Mouse (Mus musculus) neural tube, embryonic 12.5 days (tissue): ENCODE results near the gene Myoz1. TPM values are rescaled to one million over a fixed set of nuclear protein-coding genes. Genes with fewer than 3 reads are reported as not detected.
"Not testable (repeated sequence)": the region's sequence is repeated elsewhere in the genome, so short reads cannot be mapped to it uniquely, and the experiment has no call there.

Source experiments
- ATAC-seq: fragments of 200-750 bp; cut with Nextera tagmentation; 2 replicates; pipeline ENCODE4 v1.8.0; 2017; ENCODE audit warnings: low read depth, mild to moderate bottlenecking, moderate TSS enrichment, moderate library complexity; ENCODE audit not compliant: low FRiP score
- H3K27ac ChIP-seq: fragments of 300-500 bp; sonication (generic); 2 replicates; pipeline ENCODE4 v1.5.1; 2016
- H3K27me3 ChIP-seq: fragments of 300-500 bp; sonication (generic); replicated peaks from 2 replicates; pipeline ENCODE4 v1.6.1; 2016; ENCODE audit warnings: mild to moderate bottlenecking
- H3K36me3 ChIP-seq: fragments of 300-500 bp; sonication (generic); 2 replicates; pipeline ENCODE4 v1.6.1; 2016; ENCODE audit warnings: mild to moderate bottlenecking
- H3K4me1 ChIP-seq: fragments of 300-500 bp; sonication (generic); 2 replicates; pipeline ENCODE4 v1.6.1; 2016
- H3K4me2 ChIP-seq: fragments of 300-500 bp; sonication (generic); replicated peaks from 2 replicates; pipeline ENCODE4 v1.6.1; 2016; ENCODE audit warnings: mild to moderate bottlenecking
- H3K4me3 ChIP-seq: fragments of 300-500 bp; sonication (generic); 2 replicates; pipeline ENCODE4 v1.5.1; 2016
- H3K9ac ChIP-seq: fragments of 300-500 bp; sonication (generic); 2 replicates; pipeline ENCODE4 v1.6.1; 2016; ENCODE audit warnings: mild to moderate bottlenecking
- H3K9me3 ChIP-seq: fragments of 300-500 bp; sonication (generic); 2 replicates; pipeline ENCODE4 v1.6.1; 2016; ENCODE audit warnings: mild to moderate bottlenecking
- WGBS: fragments of 180-500 bp; shearing (Covaris S2); methylation state at CpG from one replicate; pipeline ENCODE4 v1.1.7; 2016; 5-methylcytosine and 5-hydroxymethylcytosine counted together
- polyA plus RNA-seq: library from polyadenylated mRNA; unstranded; fragments of >200 nt; fragmentation: Nextera tagmentation; extraction: Ambion mirVana; gene quantifications from 2 replicates; pipeline ENCODE4 v1.2.1, GENCODE M21; 2016

Myoz1 gene
- polyA plus RNA-seq, 1 experiment from 2014 or later = 0.37 TPM

DNA sequence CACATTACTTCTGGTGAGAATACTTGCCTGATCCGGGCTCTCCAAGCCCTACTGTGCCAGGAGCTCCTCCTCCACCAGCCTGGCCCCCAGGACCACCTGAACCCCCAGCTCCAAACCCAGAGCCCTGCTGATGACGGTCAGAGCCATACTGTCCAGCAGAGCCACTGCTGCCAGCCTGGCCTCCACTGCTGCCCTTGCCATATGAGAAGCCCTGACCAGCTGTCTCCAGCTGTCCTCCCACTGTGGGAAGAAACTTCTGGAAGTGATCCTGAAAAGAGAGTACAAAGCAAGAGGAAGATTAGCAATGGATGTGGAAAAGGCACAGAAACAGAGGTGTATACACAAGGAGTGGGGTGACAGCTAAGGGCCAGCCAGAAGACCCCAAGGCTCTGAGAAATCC, 5.3 kb downstream of the Myoz1 start:
- H3K27ac ChIP-seq = no peak overlapping the region
- no peaks in the 10 kb centered on the region for H3K9me3 ChIP-seq
- 72% methylated on average over 2 of the region's 2 CpGs for WGBS
- no peaks in the 10 kb centered on the region for H3K27me3 ChIP-seq
- H3K4me2 ChIP-seq = no peak overlapping the region
- no peak for ATAC-seq
- H3K4me3 ChIP-seq = no peak overlapping the region
- no peaks in the 10 kb centered on the region for H3K4me1 ChIP-seq
- no peaks in the 10 kb centered on the region for H3K36me3 ChIP-seq
- no peak overlapping the region for H3K9ac ChIP-seq

DNA sequence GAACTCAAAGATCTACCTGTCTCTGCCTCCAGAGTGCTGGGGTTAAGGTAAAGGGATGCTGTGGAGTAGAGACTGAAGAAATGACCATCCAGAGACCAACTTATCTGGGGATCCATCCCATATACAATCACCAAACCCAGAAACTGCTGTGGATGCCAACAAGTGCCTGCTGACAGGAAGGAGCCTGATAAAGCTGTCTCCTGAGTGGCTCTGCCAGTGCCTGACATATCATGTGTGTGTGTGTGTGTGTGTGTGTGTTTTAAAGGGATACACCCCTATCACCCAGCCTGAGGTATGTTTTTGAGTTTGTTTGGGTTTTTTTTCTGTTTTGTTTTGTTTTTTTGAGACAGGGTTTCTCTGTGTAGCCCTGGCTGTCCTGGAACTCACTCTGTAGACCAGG, 10.0 kb downstream of the Myoz1 start:
- Histone ChIP-seq H3K4me1 (no peaks in the 10 kb centered on the region), H3K4me2 (no peak overlapping the region), H3K36me3 (no peaks in the 10 kb centered on the region), H3K9ac (no peak overlapping the region), H3K27me3 (no peaks in the 10 kb centered on the region), H3K9me3 (no peaks in the 10 kb centered on the region), H3K27ac (no peak overlapping the region), H3K4me3 (no peak overlapping the region)
- no peak for ATAC-seq

DNA sequence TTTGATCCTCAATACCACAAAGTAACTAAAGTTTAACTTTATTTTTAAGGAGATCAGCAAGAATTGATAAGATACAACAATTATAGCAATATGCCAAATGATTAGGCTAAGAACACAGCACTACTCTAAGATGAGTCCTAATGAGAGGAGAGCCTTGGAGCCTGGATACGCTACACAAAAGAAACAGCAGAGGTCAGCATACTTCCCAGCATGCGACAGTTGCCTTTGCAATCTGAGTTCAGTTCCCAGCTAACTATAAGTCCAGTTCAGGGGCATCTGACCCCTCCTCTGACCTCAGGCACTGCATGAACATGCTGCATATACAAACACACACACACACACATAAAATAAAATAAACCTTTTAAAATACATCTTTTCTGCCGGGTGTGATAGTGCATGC, 10.8 kb downstream of the Myoz1 start:
- 37% methylated on average over 3 of the region's 3 CpGs for WGBS
- Histone ChIP-seq H3K4me2 (no peak overlapping the region), H3K36me3 (no peaks in the 10 kb centered on the region), H3K4me1 (no peaks in the 10 kb centered on the region), H3K9ac (no peak overlapping the region), H3K4me3 (no peak overlapping the region), H3K9me3 (no peaks in the 10 kb centered on the region), H3K27me3 (no peaks in the 10 kb centered on the region), H3K27ac (no peak overlapping the region)
- no peak for ATAC-seq

DNA sequence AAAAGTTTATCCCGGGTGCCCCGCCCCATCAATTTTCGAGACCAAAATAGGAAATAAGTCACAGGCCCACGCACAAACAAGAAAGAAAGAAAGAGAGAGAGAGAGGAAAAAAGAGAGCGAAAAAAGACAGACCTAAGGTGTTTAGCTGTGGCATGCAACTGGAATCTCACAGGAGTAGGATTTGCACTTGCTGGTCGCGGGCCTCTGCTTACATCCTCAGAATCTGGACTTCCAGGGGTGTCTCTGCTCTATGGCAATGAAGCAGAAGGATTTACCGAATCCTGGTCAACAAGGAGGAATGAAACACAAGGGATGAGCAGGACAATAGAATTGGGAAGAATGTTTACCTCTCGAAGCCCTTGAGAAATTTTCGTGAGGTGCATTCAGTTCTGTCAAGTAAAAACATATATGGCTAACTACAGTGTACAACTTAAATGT, 14.9 kb downstream of the Myoz1 start:
- H3K4me2 ChIP-seq = peak overlapping the region; percentile 81
- 16% methylated on average over 10 of the region's 10 CpGs for WGBS
- no peak for ATAC-seq
- H3K9me3 ChIP-seq = no peaks in the 10 kb centered on the region
- H3K27me3 ChIP-seq = no peaks in the 10 kb centered on the region
- H3K4me1 ChIP-seq = peaks cover 3% of the 10 kb centered on the region; the same call in 1 of the 2 replicates
- H3K4me3 ChIP-seq = peak overlapping the region; percentile 78
- no peaks in the 10 kb centered on the region for H3K36me3 ChIP-seq
- H3K27ac ChIP-seq = 0 out of 2 replicates have a peak overlapping the region, but pooled peaks have one; percentile 68
- H3K9ac ChIP-seq = peak overlapping the region; percentile 84

DNA sequence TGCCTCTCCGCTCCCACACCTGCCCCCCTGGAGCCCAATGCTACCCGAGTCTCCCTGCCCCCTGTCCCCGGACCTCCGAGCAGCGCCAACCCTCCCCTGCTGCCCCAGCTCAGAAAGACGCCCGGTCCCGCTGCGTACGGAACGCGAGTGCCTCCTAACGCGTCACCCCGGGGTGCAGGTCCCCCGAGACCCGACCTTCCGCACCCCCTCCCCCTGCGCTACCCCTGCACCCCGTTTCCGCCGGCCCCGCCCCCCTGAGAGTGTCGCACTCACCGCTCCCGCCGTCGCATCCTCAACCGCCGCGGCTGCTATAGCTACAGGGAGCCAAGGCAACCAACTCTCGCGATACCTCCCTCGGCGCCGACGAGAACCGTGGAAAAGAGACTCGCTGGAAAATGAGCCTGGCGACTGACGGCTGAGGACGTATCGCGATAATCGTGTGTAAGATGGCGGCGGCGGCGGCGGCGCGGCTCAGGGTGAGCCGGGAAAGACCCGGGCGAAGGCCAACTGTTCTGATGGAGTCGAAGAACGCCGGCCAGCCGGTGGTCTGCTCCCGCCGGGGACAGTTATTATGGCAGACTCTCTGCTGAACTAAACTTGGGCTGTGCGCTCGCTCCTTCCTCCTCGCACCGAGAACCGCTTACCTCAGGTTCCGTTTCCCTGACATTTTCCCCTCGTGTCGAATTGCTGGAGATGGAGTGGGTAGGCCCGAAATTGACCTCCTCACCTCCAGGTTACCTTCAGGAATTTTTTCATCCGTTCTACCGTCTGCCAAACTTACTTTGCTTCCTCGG, 15.5 kb downstream of the Myoz1 start, which contains the start of gene Usp54:
Gene Usp54 (minus strand): TSS at position 420 of the 794 bp plus-strand sequence.
- ATAC-seq = peak; percentile 95
- WGBS = under 1% methylated on average over 73 of the region's 73 CpGs

DNA sequence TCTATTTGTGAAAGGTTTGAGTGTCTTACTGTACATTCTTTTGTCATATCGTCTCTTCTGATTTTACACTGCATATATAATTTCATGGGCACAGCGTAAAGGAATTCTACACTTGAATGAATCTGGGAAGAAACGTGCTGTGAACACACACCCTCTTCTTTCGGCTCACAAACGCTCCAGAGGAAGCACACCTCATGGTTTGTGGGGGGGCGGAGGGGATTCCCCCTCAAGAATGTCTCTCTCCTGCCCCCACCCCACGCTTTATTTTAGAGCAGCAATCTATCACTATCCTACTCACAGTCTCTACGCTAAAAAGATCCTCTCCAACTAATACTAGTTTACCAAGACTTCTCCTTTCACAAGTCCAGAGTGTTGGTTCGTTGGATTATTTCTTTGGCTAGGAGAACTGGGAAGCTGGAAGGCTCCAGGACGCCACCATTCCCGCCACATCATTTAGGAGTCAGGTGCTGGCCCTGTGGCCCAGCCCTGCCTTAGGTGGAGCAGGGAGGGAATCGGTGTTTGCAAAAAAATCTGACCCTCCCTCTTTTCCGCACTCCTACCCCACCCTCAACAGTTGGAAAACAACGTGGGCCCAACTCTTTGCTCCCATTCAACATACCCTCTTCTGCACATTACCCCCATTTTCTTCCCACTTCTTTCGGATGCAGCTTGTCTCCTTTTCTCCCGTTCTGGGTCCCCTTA, 16.3 kb downstream of the Myoz1 start:
- Histone ChIP-seq H3K4me1 (peaks cover 3% of the 10 kb centered on the region; the same call in 1 of the 2 replicates), H3K4me3 (peak overlapping the region; percentile 78), H3K4me2 (peak overlapping the region; percentile 81), H3K9ac (peak overlapping the region; percentile 84), H3K27ac (peak overlapping the region; percentile 37; the same call in 1 of the 2 replicates), H3K27me3 (no peaks in the 10 kb centered on the region), H3K9me3 (no peaks in the 10 kb centered on the region), H3K36me3 (no peaks in the 10 kb centered on the region)
- peak; percentile 63 for ATAC-seq
- WGBS = 1% methylated on average over 16 of the region's 16 CpGs

More for the DNA sequence above, 15.5 kb downstream of the Myoz1 start, which contains the start of gene Usp54:
- H3K36me3 ChIP-seq = no peaks in the 10 kb centered on the region
- no peaks in the 10 kb centered on the region for H3K9me3 ChIP-seq
- peaks cover 3% of the 10 kb centered on the region; the same call in 1 of the 2 replicates for H3K4me1 ChIP-seq
- peak within 1 kb of the TSS; percentile 78 for H3K4me3 ChIP-seq
- no peaks in the 10 kb centered on the region for H3K27me3 ChIP-seq
- H3K9ac ChIP-seq = peak within 1 kb of the TSS; percentile 84
- peak within 1 kb of the TSS; percentile 68; the same call in 1 of the 2 replicates for H3K27ac ChIP-seq
- peak within 1 kb of the TSS; percentile 81 for H3K4me2 ChIP-seq

DNA sequence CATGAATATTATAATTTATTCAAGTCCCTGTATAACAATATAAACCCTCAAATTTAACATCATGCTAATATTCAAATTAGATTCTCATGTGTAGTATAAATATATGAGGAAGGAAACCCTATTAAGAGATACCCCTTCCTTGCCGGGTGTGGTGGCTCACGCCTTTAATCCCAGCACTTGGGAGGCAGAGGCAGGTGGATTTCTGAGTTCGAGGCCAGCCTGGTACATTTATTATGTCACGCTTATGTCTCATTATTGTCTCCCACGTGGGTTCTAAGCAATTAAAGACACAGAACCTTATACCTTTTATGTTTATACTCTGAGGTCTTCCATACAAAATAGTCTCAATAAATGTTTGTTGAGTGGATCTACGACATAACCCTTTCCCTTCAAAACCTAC, 17.6 kb downstream of the Myoz1 start:
- no peaks in the 10 kb centered on the region for H3K27me3 ChIP-seq
- no peak overlapping the region for H3K9ac ChIP-seq
- H3K36me3 ChIP-seq = no peaks in the 10 kb centered on the region
- ATAC-seq = no peak
- no peak overlapping the region for H3K4me3 ChIP-seq
- WGBS = 91% methylated on average over 6 of the region's 6 CpGs
- peaks cover 3% of the 10 kb centered on the region; the same call in 1 of the 2 replicates for H3K4me1 ChIP-seq
- no peaks in the 10 kb centered on the region for H3K9me3 ChIP-seq
- H3K27ac ChIP-seq = no peak overlapping the region
- H3K4me2 ChIP-seq = no peak overlapping the region

DNA sequence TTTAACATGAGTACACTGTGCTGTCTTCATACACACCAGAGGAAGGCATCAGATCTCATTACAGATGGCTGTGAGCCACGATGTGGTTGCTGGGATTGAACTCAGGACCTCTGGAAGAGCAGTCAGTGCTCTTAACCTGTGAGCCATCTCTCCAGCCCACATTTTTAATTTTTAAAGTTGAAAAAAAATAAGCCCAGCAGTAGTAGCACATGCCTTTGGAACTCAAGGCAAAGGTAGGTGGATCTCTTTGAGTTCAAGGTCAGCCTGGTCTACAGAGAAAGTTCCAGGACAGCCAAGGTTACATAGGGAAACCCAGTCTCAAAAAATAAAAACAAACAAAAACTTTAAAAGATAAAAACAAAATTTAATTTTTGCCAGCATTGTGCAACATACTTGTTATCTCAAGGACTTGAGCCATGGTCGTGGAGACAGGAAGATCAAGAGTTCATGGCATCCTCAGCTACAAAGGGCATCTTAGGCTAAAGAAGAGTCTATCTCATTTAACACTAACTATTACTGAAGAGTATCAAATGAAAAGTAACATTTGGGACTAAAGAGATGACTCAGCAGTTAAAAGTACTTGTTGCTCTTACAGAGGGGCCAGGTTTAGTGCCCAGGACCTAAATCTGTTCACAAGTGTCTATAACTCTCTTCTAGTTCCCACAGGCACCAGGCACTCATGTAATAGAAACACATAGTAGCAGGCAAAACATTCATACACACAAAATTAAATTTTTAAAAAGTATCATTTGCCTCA, 18.3 kb downstream of the Myoz1 start:
- WGBS = 87% methylated on average over 2 of the region's 2 CpGs
- Histone ChIP-seq H3K4me2 (no peak overlapping the region), H3K4me1 (peaks cover 3% of the 10 kb centered on the region; the same call in 1 of the 2 replicates), H3K4me3 (no peak overlapping the region), H3K9me3 (no peaks in the 10 kb centered on the region), H3K27me3 (no peaks in the 10 kb centered on the region), H3K36me3 (no peaks in the 10 kb centered on the region), H3K9ac (no peak overlapping the region), H3K27ac (no peak overlapping the region)
- no peak for ATAC-seq

DNA sequence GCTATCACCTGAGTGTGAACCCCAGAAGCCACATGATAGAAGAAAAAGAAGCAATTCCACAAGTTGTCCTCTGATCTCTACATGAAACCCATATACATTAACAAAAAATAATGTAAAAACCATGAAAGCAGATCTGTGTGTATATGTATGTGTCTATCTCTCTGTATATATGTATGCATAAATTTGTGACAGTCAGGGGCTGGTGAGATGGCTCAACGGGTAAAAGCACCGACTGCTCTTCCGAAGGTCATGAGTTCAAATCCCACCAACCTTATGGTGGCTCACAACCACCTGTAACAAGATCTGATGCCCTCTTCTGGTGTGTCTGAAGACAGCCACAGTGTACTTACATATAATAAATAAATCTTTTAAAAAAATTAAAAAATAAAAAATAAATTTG, 19.4 kb downstream of the Myoz1 start:
- H3K4me3 ChIP-seq, H3K9me3 ChIP-seq, H3K4me2 ChIP-seq, ATAC-seq, H3K4me1 ChIP-seq, H3K9ac ChIP-seq, H3K36me3 ChIP-seq, H3K27me3 ChIP-seq, H3K27ac ChIP-seq: not testable (repeated sequence)
- 97% methylated on average over 3 of the region's 3 CpGs for WGBS

DNA sequence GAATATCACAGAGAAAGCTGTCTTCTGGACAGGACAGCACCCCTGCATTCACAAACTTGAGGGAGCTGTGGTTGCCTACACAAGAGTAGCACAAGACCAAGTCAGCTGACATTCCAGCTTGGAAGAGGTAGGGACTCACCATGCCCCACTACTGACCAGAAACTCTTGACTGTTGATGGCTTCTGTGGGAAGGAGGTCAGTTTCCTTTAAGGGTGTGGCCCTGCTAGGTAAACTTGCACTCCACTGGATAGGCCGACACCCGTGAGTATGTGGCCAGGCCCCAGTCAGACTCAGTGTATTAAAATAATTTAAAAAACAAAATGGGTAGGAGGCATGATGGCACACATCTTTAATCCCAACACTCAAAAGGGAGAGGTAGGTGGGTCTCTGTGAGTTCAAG, 20.8 kb downstream of the Myoz1 start:
- ATAC-seq = no peak
- Histone ChIP-seq H3K9me3 (no peaks in the 10 kb centered on the region), H3K4me1 (peaks cover 3% of the 10 kb centered on the region; the same call in 1 of the 2 replicates), H3K4me3 (no peak overlapping the region), H3K27ac (no peak overlapping the region), H3K27me3 (no peaks in the 10 kb centered on the region), H3K36me3 (no peaks in the 10 kb centered on the region), H3K4me2 (no peak overlapping the region), H3K9ac (no peak overlapping the region)
- WGBS = 90% methylated on average over 2 of the region's 2 CpGs

DNA sequence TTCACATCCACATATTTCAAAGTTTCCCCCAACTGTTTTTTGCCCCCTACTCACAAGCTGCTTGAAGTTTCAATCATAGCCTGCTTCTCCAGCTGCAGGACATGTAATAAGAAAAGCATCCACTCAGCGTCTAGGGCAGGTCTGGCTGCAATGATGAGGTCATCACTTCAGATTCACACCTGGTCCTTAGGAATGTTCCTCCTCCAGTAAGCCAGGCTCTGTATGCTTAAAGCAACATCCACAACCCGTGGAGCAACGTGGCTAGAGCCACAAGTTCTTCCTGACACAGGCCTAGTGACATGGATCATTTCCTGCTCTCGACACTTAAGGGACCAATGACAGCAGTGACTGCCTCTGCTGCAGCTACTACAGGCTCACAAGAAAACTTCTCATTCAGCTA, 25.1 kb downstream of the Myoz1 start:
- no peaks in the 10 kb centered on the region for H3K27me3 ChIP-seq
- no peak overlapping the region for H3K4me2 ChIP-seq
- H3K27ac ChIP-seq = no peak overlapping the region
- 65% methylated on average over 4 of the region's 4 CpGs for WGBS
- no peak overlapping the region for H3K4me3 ChIP-seq
- H3K36me3 ChIP-seq = no peaks in the 10 kb centered on the region
- no peak for ATAC-seq
- no peaks in the 10 kb centered on the region for H3K9me3 ChIP-seq
- H3K9ac ChIP-seq = no peak overlapping the region
- no peaks in the 10 kb centered on the region for H3K4me1 ChIP-seq

DNA sequence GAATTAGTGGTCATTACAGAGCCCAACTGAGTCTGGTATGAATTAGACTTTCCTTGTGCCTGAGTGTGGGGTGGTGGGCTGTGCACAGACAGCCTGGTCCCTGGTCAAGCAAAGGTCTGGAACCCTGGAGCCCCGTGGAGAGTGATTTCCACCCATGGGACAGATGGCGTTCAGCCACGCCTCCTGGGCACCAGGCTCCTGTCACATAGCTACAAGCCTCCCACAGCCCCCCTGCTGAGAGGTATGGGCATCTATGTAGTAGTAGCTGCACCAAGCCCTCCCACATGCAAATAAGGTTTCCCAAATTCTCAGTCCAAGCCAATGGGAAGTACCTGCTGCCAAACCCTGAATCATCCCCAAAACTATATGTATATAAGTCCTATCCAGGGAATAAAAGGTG, 29.4 kb downstream of the Myoz1 start:
- Histone ChIP-seq H3K27me3 (no peaks in the 10 kb centered on the region), H3K4me2 (no peak overlapping the region), H3K4me3 (no peak overlapping the region), H3K4me1 (no peaks in the 10 kb centered on the region), H3K9ac (no peak overlapping the region), H3K9me3 (no peaks in the 10 kb centered on the region), H3K27ac (no peak overlapping the region), H3K36me3 (no peaks in the 10 kb centered on the region)
- WGBS = 81% methylated on average over 3 of the region's 3 CpGs
- ATAC-seq = no peak
